Comparison of ENCODE assay signal across 22 mouse cellular contexts in the genomic region with DNA sequence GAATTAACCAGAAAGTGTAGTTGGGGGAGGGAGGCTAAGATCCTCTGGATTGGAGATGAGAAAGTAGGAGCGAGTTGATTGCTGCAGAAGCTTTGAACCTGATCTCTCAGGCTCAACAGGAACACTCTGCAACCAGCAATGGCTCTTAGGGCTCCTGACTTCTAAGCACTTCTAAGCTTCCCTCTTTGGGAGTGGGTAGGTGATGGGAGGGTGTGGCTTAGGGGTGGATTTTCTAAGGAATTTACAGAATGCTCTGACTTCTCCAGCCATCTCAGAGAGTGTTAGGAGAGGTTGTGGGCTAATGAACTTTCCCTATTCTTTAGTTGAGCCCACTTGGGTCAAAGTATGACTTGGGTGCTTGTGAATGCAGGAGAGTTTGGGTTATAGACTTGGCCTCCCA. TPM values are rescaled to one million over a fixed set of nuclear protein-coding genes. Genes with fewer than 3 reads are reported as not detected.
"Had no signal": no experiment of that assay in that cellular context is flagged by ENCODE, and none has a peak within 500 bp of the region (broad histone marks: within the 10 kb centered on the region; RNA-seq: fewer than 3 reads in every experiment).

No protein-coding gene starts in this region.

- H3K4me3 ChIP-seq: liver, embryonic 13.5 days; megakaryocyte, embryonic 14.5 days; midbrain, embryonic 10.5 days; midbrain, embryonic 13.5 days; stomach, embryonic 15.5 days had no signal

- H3K9me3 ChIP-seq: liver, embryonic 13.5 days; megakaryocyte, embryonic 14.5 days; midbrain, embryonic 10.5 days; midbrain, embryonic 13.5 days; stomach, embryonic 15.5 days had no signal

- ATAC-seq: midbrain, embryonic 13.5 days had no signal

- H3K36me3 ChIP-seq: liver, embryonic 13.5 days; midbrain, embryonic 10.5 days; midbrain, embryonic 13.5 days; stomach, embryonic 15.5 days had no signal

- H3K9ac ChIP-seq: liver, embryonic 13.5 days; midbrain, embryonic 13.5 days; stomach, embryonic 15.5 days had no signal

- DNase-seq: kidney, adult 18-20 months; liver, embryonic 13.5 days; lung, adult 2 months; right cerebral cortex, postnatal 4 days; thymus, postnatal 25 days had no signal

- H3K27me3 ChIP-seq: liver, embryonic 13.5 days; midbrain, embryonic 13.5 days; stomach, embryonic 15.5 days had no signal

- H3K4me2 ChIP-seq: liver, embryonic 13.5 days; midbrain, embryonic 13.5 days; stomach, embryonic 15.5 days had no signal

- H3K27ac ChIP-seq: liver, embryonic 13.5 days; midbrain, embryonic 10.5 days; midbrain, embryonic 13.5 days; stomach, embryonic 15.5 days had no signal

- H3K4me1 ChIP-seq: liver, embryonic 13.5 days; stomach, embryonic 15.5 days had no signal

RNA-seq across cellular contexts. Expression of gene Msgn1, which starts 17.4 kb away (rescaled TPM):
- total RNA-seq: layer of hippocampus, adult 18-20 months; layer of hippocampus, postnatal 14 days; left cerebral cortex, adult 8-10 months; left cerebral cortex, postnatal 25 days; liver, adult 2 months; midbrain, postnatal 0 days had no signal
- polyA plus RNA-seq: kidney, embryonic 16.5 days; limb, embryonic 11.5 days; liver, adult 2 months; liver, embryonic 13.5 days; liver, embryonic 16.5 days; lung, adult 2 months; lung, embryonic 16.5 days; midbrain, embryonic 10.5 days; midbrain, embryonic 13.5 days; midbrain, postnatal 0 days; neural tube, embryonic 11.5 days; neural tube, embryonic 14.5 days; stomach, embryonic 15.5 days; thymus, postnatal 0 days had no signal
